Mouse (Mus musculus): ENCODE results near the gene Pamr1. TPM values are rescaled to one million over a fixed set of nuclear protein-coding genes. Genes with fewer than 3 reads are reported as not detected.

Gene Pamr1
- polyA plus RNA-seq (2012) = 0.03 TPM in 1 of 2 replicates, not detected in the other

DNA sequence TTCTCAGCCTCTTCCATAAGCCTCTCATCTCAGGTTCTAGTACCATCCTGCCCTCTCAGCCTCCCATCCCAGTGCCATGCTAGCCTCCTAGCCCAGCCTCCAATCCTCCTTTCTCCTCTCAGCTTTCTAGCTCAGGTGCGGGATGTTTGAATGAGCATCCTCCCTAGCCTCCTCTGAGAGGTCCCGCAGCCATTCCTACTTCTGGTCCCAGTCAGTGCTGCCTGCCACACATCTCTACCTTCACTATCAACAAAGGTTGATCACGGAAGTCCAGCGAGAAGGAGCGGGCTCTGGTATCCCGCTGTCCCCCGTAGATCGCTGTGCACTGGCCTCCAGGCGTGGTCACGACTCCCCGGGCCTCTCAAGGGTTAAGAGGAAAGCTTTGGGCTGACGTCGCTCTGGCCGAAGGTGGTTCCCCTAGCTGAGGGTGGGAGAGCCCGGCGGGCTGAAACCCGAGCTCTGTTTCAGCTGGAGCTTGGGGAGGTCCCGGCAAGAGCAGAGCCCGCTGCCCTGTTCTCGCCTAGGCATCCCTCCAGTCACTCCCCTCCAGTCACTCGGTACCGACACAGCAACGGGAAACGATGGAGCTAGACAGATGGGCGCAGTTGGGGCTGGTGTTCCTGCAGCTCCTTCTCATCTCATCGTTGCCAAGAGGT is at the start of gene Pamr1:
Gene Pamr1 (plus strand): TSS at position 402 of the 656 bp plus-strand sequence.
- peak within 1 kb of the TSS; percentile 38 for H3K4me3 ChIP-seq (replicated peaks)
- H3K4me1 ChIP-seq (ENCODE audit: control insufficient read depth) = no peaks in the 10 kb centered on the region
- TF ChIP-seq TAL1 (IDR thresholded peaks at IDR 0.05; ENCODE audit: low read length) (no peak), GATA1 (IDR thresholded peaks at IDR 0.05; ENCODE audit: low read length) (no peak)
- H3K36me3 ChIP-seq (ENCODE audit: control insufficient read depth) = no peaks in the 10 kb centered on the region
- peaks cover 13% of the 10 kb centered on the region for H3K27me3 ChIP-seq (ENCODE audit: control insufficient read depth)
- H3K9me3 ChIP-seq (ENCODE audit: control insufficient read depth, low read length) = no peaks in the 10 kb centered on the region

DNA sequence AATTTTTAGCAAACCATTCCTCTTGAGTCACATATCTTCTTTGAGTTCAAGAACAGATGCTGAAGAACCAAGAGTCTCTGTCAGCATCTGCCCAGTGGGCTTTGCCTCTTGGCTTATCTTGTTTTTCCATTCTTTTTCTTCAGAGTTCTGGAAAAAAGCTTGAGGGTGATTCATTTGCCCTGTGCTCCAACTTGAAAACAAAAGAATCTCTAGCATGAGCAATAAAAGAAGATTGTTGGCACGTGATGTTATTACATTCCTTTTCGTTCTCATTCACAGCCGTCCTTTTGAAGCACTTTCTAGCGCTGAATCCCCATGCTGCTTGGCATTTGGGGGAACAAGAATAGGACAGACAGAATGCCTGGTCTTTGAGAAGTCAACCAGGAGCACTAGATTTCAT is 42.2 kb upstream of the Pamr1 start:
- Histone ChIP-seq H3K36me3 (ENCODE audit: control insufficient read depth) (no peaks in the 10 kb centered on the region), H3K4me3 (replicated peaks) (no peak overlapping the region), H3K4me1 (ENCODE audit: control insufficient read depth) (no peaks in the 10 kb centered on the region), H3K27me3 (ENCODE audit: control insufficient read depth) (no peaks in the 10 kb centered on the region), H3K9me3 (ENCODE audit: control insufficient read depth, low read length) (no peaks in the 10 kb centered on the region)
- TF ChIP-seq TAL1 (IDR thresholded peaks at IDR 0.05; ENCODE audit: low read length) = no peak
- TF ChIP-seq GATA1 (IDR thresholded peaks at IDR 0.05; ENCODE audit: low read length) = no peak

GRCm38 (mm10) chr2:102508154-102508553 is 41.7 kb upstream of the Pamr1 start:
- no peak for TF ChIP-seq TAL1 (IDR thresholded peaks at IDR 0.05; ENCODE audit: low read length)
- no peak for TF ChIP-seq GATA1 (IDR thresholded peaks at IDR 0.05; ENCODE audit: low read length)
- no peaks in the 10 kb centered on the region for H3K27me3 ChIP-seq (ENCODE audit: control insufficient read depth)
- H3K9me3 ChIP-seq (ENCODE audit: control insufficient read depth, low read length) = no peaks in the 10 kb centered on the region
- H3K36me3 ChIP-seq (ENCODE audit: control insufficient read depth) = no peaks in the 10 kb centered on the region
- no peak overlapping the region for H3K4me3 ChIP-seq (replicated peaks)
- no peaks in the 10 kb centered on the region for H3K4me1 ChIP-seq (ENCODE audit: control insufficient read depth)

- TF ChIP-seq TAL1 (IDR thresholded peaks at IDR 0.05; ENCODE audit: low read length) (no peak), GATA1 (IDR thresholded peaks at IDR 0.05; ENCODE audit: low read length) (no peak)
- Histone ChIP-seq H3K36me3 (ENCODE audit: control insufficient read depth) (no peaks in the 10 kb centered on the region), H3K9me3 (ENCODE audit: control insufficient read depth, low read length) (no peaks in the 10 kb centered on the region), H3K27me3 (ENCODE audit: control insufficient read depth) (no peaks in the 10 kb centered on the region), H3K4me3 (replicated peaks) (no peak overlapping the region), H3K4me1 (ENCODE audit: control insufficient read depth) (no peaks in the 10 kb centered on the region)
Observed at GRCm38 (mm10) chr2:102519956-102520355, 29.9 kb upstream of the Pamr1 start.

DNA sequence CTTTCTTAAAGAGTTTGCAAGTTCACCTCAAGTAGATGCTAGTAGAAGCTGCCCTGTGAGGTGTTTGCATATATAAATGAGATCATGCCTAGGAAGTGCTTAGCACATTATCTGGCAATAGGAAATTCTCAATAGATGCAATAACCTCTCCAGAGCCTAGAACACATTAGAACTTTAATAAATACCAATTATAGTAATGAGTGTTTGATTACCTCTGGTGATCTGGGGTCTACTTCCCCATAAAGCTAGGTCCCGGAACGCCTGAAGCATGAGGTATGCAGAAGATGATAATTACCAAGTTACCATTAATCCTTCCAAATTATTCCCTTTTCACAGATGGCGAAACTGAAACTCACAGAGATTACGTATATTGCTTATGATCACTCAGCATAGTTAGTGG is 22.2 kb upstream of the Pamr1 start:
- no peak for TF ChIP-seq GATA1 (IDR thresholded peaks at IDR 0.05; ENCODE audit: low read length)
- no peak for TF ChIP-seq TAL1 (IDR thresholded peaks at IDR 0.05; ENCODE audit: low read length)
- no peak overlapping the region for H3K4me3 ChIP-seq (replicated peaks)
- no peaks in the 10 kb centered on the region for H3K36me3 ChIP-seq (ENCODE audit: control insufficient read depth)
- H3K4me1 ChIP-seq (ENCODE audit: control insufficient read depth) = no peaks in the 10 kb centered on the region
- H3K27me3 ChIP-seq (ENCODE audit: control insufficient read depth) = no peaks in the 10 kb centered on the region
- H3K9me3 ChIP-seq (ENCODE audit: control insufficient read depth, low read length) = no peaks in the 10 kb centered on the region

DNA sequence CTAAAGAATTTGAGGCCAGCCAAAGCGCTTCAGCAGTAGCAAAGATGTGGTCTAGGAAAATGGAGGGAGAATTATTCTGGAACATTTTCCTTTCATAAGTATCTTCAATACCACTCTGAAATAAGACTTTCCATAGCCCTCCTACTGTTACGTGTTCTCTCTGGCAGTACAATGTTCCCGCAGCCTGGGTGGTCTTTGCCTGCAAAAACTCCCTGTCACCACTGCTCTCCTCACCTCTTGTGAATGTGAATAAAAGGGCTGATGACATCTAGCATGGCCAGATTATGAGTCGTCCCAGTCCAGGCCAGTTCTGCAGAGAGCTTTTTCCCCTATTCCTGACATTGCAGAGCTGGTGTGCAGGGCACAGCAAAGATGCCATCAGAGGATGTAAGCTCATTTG is 16.4 kb upstream of the Pamr1 start:
- TF ChIP-seq TAL1 (IDR thresholded peaks at IDR 0.05; ENCODE audit: low read length) (no peak), GATA1 (IDR thresholded peaks at IDR 0.05; ENCODE audit: low read length) (no peak)
- H3K4me3 ChIP-seq (replicated peaks) = no peak overlapping the region
- H3K9me3 ChIP-seq (ENCODE audit: control insufficient read depth, low read length) = no peaks in the 10 kb centered on the region
- H3K36me3 ChIP-seq (ENCODE audit: control insufficient read depth) = no peaks in the 10 kb centered on the region
- H3K4me1 ChIP-seq (ENCODE audit: control insufficient read depth) = no peaks in the 10 kb centered on the region
- no peaks in the 10 kb centered on the region for H3K27me3 ChIP-seq (ENCODE audit: control insufficient read depth)

GRCm38 (mm10) chr2:102536766-102537165 is 13.0 kb upstream of the Pamr1 start:
- no peak for TF ChIP-seq GATA1 (IDR thresholded peaks at IDR 0.05; ENCODE audit: low read length)
- TF ChIP-seq TAL1 (IDR thresholded peaks at IDR 0.05; ENCODE audit: low read length) = no peak

GRCm38 (mm10) chr2:102540438-102541230 is 9.2 kb upstream of the Pamr1 start:
- TF ChIP-seq TAL1 (IDR thresholded peaks at IDR 0.05; ENCODE audit: low read length) (no peak), GATA1 (IDR thresholded peaks at IDR 0.05; ENCODE audit: low read length) (no peak)
- Histone ChIP-seq H3K4me3 (replicated peaks) (no peak overlapping the region), H3K36me3 (ENCODE audit: control insufficient read depth) (no peaks in the 10 kb centered on the region), H3K27me3 (ENCODE audit: control insufficient read depth) (no peaks in the 10 kb centered on the region), H3K4me1 (ENCODE audit: control insufficient read depth) (no peaks in the 10 kb centered on the region), H3K9me3 (ENCODE audit: control insufficient read depth, low read length) (no peaks in the 10 kb centered on the region)

More at GRCm38 (mm10) chr2:102536766-102537165, 13.0 kb upstream of the Pamr1 start:
- Histone ChIP-seq H3K9me3 (ENCODE audit: control insufficient read depth, low read length) (no peaks in the 10 kb centered on the region), H3K4me1 (ENCODE audit: control insufficient read depth) (no peaks in the 10 kb centered on the region), H3K4me3 (replicated peaks) (no peak overlapping the region), H3K36me3 (ENCODE audit: control insufficient read depth) (no peaks in the 10 kb centered on the region), H3K27me3 (ENCODE audit: control insufficient read depth) (no peaks in the 10 kb centered on the region)

DNA sequence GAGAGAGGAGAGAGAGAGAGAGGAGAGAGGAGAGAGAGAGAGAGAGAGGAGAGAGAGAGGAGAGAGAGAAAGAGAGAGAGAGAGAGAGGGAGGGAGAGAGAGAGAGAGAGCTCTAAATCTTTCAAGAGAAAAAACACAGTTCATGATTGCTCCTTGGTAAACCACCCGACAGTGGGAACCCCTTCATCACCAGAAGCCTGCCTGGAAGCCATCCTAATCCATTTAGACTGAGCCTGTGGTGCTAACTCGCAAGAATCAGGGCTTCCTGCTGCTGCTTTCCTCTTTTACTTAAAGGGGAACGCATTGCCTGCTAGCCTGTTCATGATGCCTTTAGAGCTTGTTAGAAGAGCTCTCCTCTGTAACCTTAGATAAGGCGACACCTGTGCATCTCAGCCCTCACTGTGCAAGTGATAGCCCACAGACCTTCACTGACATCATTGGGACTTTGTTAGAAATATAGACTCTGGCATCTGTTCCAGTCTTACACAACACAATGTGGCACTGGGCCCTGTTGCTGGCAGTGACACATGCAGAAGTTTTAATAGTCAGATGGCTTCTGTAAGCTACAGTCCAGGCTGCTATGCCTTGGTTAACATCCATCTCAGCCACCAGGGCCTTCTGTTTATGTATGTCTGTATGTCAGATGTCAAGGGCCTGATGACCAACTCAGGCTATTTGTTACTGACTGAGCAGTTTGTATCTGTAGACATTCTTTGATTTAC is 8.2 kb upstream of the Pamr1 start:
- Histone ChIP-seq H3K36me3 (ENCODE audit: control insufficient read depth) (no peaks in the 10 kb centered on the region), H3K9me3 (ENCODE audit: control insufficient read depth, low read length) (no peaks in the 10 kb centered on the region), H3K4me1 (ENCODE audit: control insufficient read depth) (no peaks in the 10 kb centered on the region), H3K4me3 (replicated peaks) (no peak overlapping the region), H3K27me3 (ENCODE audit: control insufficient read depth) (no peaks in the 10 kb centered on the region)
- TF ChIP-seq TAL1 (IDR thresholded peaks at IDR 0.05; ENCODE audit: low read length) = no peak
- no peak for TF ChIP-seq GATA1 (IDR thresholded peaks at IDR 0.05; ENCODE audit: low read length)
